8 mouse cellular contexts compared by ENCODE assay signal in the genomic region with DNA sequence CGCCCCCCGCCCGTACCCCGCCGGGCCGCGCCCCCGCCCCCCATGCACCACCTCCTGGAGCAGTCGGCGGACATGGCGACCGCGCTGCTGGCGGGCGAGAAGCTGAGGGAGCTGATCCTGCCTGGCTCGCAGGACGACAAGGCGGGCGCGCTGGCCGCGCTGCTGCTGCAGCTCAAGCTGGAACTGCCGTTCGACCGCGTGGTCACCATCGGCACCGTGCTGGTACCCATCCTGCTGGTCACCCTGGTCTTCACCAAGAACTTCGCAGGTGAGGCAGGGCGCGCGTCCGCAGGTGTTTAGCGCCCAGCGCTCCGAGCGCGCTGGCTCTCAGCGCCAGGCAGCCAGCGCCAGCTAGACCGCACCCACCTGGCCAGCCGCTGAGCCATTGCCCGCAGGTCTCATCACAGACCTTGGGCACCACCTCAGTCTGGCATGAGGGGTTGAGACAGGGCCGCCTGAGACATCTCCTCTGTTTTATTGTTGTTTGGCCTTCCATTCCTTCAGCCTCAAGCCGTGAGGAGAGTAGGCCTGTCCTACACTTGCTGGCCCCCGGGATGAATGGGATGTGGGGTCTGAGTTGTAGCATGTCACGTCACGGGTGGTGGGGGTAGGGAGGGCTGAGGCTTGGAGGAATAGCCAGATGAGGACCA. TPM values are rescaled to one million over a fixed set of nuclear protein-coding genes. Genes with fewer than 3 reads are reported as not detected.
DNase-seq lines count a peak whose midpoint lies in the region; ATAC-seq and TF ChIP-seq lines count a peak whose summit lies in the region.

No protein-coding gene starts in this region.

- peaks cover 80% of the 10 kb centered on the region for H3K27me3 ChIP-seq in forebrain, embryonic 10.5 days (ENCODE audit: poor library complexity, severe bottlenecking)
- H3K27me3 ChIP-seq in intestine, postnatal 0 days (replicated peaks; ENCODE audit: control insufficient read depth, insufficient read depth, low read length), result peaks cover 41% of the 10 kb centered on the region
- H3K27me3 ChIP-seq in midbrain, postnatal 0 days (ENCODE audit: insufficient read depth, low read length), result no peaks in the 10 kb centered on the region

- peaks cover 17% of the 10 kb centered on the region for H3K4me1 ChIP-seq in forebrain, embryonic 10.5 days
- H3K4me1 ChIP-seq in intestine, postnatal 0 days (replicated peaks; ENCODE audit: control insufficient read depth, insufficient read depth, low read length), result no peaks in the 10 kb centered on the region
- H3K4me1 ChIP-seq in midbrain, postnatal 0 days (ENCODE audit: insufficient read depth, low read length), result peaks cover 11% of the 10 kb centered on the region

- H3K36me3 ChIP-seq in forebrain, embryonic 10.5 days (replicated peaks), result no peaks in the 10 kb centered on the region
- no peaks in the 10 kb centered on the region for H3K36me3 ChIP-seq in intestine, postnatal 0 days (ENCODE audit: control insufficient read depth, insufficient read depth)
- H3K36me3 ChIP-seq in midbrain, postnatal 0 days (ENCODE audit: insufficient read depth, low read length), result no peaks in the 10 kb centered on the region

- H3K9ac ChIP-seq in intestine, postnatal 0 days (ENCODE audit: low read depth, low read length), result peak overlapping the region; percentile 34
- H3K9ac ChIP-seq in midbrain, postnatal 0 days (replicated peaks; ENCODE audit: low read length, poor library complexity, severe bottlenecking), result peak overlapping the region; percentile 87

- peak overlapping the region; percentile 79 for H3K4me3 ChIP-seq in forebrain, embryonic 10.5 days
- peak overlapping the region; percentile 54 for H3K4me3 ChIP-seq in intestine, postnatal 0 days (ENCODE audit: low read depth, low read length)
- H3K4me3 ChIP-seq in midbrain, postnatal 0 days (ENCODE audit: low read depth, low read length), result peak overlapping the region; percentile 78

- no peaks in the 10 kb centered on the region for H3K9me3 ChIP-seq in forebrain, embryonic 10.5 days
- H3K9me3 ChIP-seq in intestine, postnatal 0 days (ENCODE audit: control insufficient read depth), result no peaks in the 10 kb centered on the region
- H3K9me3 ChIP-seq in midbrain, postnatal 0 days (ENCODE audit: low read length), result no peaks in the 10 kb centered on the region

- ATAC-seq in intestine, postnatal 0 days, result peak; percentile 25; the same call in 1 of the 2 replicates
- ATAC-seq in midbrain, postnatal 0 days (ENCODE audit: low FRiP score), result peak; percentile 62
- ATAC-seq in megakaryocyte progenitor cell, adult 5-6 weeks (replicated peaks; ENCODE audit: poor library complexity), result no peak

- H3K4me2 ChIP-seq in intestine, postnatal 0 days (replicated peaks; ENCODE audit: low read depth), result peak overlapping the region; percentile 94
- peak overlapping the region; percentile 80 for H3K4me2 ChIP-seq in midbrain, postnatal 0 days (ENCODE audit: low read depth, low read length, poor library complexity, severe bottlenecking)

- peak overlapping the region; percentile 88 for H3K27ac ChIP-seq in forebrain, embryonic 10.5 days
- H3K27ac ChIP-seq in intestine, postnatal 0 days (ENCODE audit: low read depth, low read length), result no peak overlapping the region
- H3K27ac ChIP-seq in midbrain, postnatal 0 days (ENCODE audit: low read depth, low read length), result peak overlapping the region; percentile 80

- TF ChIP-seq CTCF in intestine, postnatal 0 days (IDR thresholded peaks at IDR 0.05; ENCODE audit: low read depth), result no peak
- TF ChIP-seq CTCF in midbrain, postnatal 0 days (IDR thresholded peaks at IDR 0.05), result no peak

- DNase-seq in adrenal gland, adult (ENCODE audit: inconsistent age in 2 of 2, low spot score in 1 of 2), result peak; percentile 21 to 54
- no peak for DNase-seq in adrenal gland, adult 8-10 months
- DNase-seq in ovary, adult 18-20 months (ENCODE audit: low spot score), result peak; percentile 2
- DNase-seq in ovary, postnatal 14 days (ENCODE audit: low spot score), result no peak
- DNase-seq in forebrain, embryonic 10.5 days (ENCODE audit: extremely low spot score, low spot score), result peak; percentile 60
- DNase-seq in midbrain, postnatal 0 days (ENCODE audit: low spot score), result peak; percentile 34

- WGBS in forebrain, embryonic 10.5 days, result 1% methylated on average over 45 of the region's 48 CpGs
- WGBS in intestine, postnatal 0 days, result 2% methylated on average over 46 of the region's 48 CpGs
- WGBS in midbrain, postnatal 0 days, result 1% methylated on average over 32 of the region's 48 CpGs

RNA-seq across cellular contexts. Expression of a gene that starts 0.6 kb away (rescaled TPM):
- total RNA-seq in adrenal gland, adult 8-10 months (2022), result 1 to 10 TPM in 3 of 4 experiments, under 1 TPM in 1; 0.78 to 2.4 (median 1.7) TPM
- 0.54 and 0.71 TPM in 2 replicates for polyA plus RNA-seq in forebrain, embryonic 10.5 days (2016; fragmentation: Nextera tagmentation; extraction: Ambion mirVana)
- polyA plus RNA-seq in intestine, postnatal 0 days (2015; fragmentation: Nextera tagmentation; extraction: Ambion mirVana), result 0.26 and 0.48 TPM in 2 replicates
- 14.4 and 16.4 TPM in 2 replicates for total RNA-seq in midbrain, postnatal 0 days (2014; rRNA removed)
- 9.3 and 13.3 TPM in 2 replicates for polyA plus RNA-seq in midbrain, postnatal 0 days (2015; fragmentation: Nextera tagmentation; extraction: Ambion mirVana)
- not detected in 2 replicates for total RNA-seq in megakaryocyte progenitor cell, adult 5-6 weeks (2015)
- total RNA-seq in megakaryocyte progenitor cell, adult 5-6 weeks (2017), result 0.20 TPM in 1 of 2 replicates, not detected in the other

RNA-seq across cellular contexts. Expression of a gene that starts 14.8 kb away (rescaled TPM):
- 10 to 100 TPM; 37.0 to 49.0 (median 43.7) TPM for total RNA-seq in adrenal gland, adult 8-10 months (2022)
- polyA plus RNA-seq in forebrain, embryonic 10.5 days (2016; fragmentation: Nextera tagmentation; extraction: Ambion mirVana), result 53.4 and 55.9 TPM in 2 replicates
- polyA plus RNA-seq in intestine, postnatal 0 days (2015; fragmentation: Nextera tagmentation; extraction: Ambion mirVana), result 32.5 and 33.0 TPM in 2 replicates
- 32.9 and 48.6 TPM in 2 replicates for total RNA-seq in midbrain, postnatal 0 days (2014; rRNA removed)
- 21.6 and 23.6 TPM in 2 replicates for polyA plus RNA-seq in midbrain, postnatal 0 days (2015; fragmentation: Nextera tagmentation; extraction: Ambion mirVana)
- total RNA-seq in megakaryocyte progenitor cell, adult 5-6 weeks (2015), result 27.4 and 29.7 TPM in 2 replicates
- 38.0 and 38.6 TPM in 2 replicates for total RNA-seq in megakaryocyte progenitor cell, adult 5-6 weeks (2017)

RNA-seq across cellular contexts. Expression of a gene that starts 28.7 kb away (rescaled TPM):
- 10 to 100 TPM; 44.0 to 52.1 (median 46.1) TPM for total RNA-seq in adrenal gland, adult 8-10 months (2022)
- 14.4 and 14.8 TPM in 2 replicates for polyA plus RNA-seq in forebrain, embryonic 10.5 days (2016; fragmentation: Nextera tagmentation; extraction: Ambion mirVana)
- 9.6 and 10.4 TPM in 2 replicates for polyA plus RNA-seq in intestine, postnatal 0 days (2015; fragmentation: Nextera tagmentation; extraction: Ambion mirVana)
- total RNA-seq in midbrain, postnatal 0 days (2014; rRNA removed), result 42.3 and 50.0 TPM in 2 replicates
- polyA plus RNA-seq in midbrain, postnatal 0 days (2015; fragmentation: Nextera tagmentation; extraction: Ambion mirVana), result 19.0 and 19.4 TPM in 2 replicates
- total RNA-seq in megakaryocyte progenitor cell, adult 5-6 weeks (2015), result 10.1 and 13.4 TPM in 2 replicates
- total RNA-seq in megakaryocyte progenitor cell, adult 5-6 weeks (2017), result 12.2 and 14.4 TPM in 2 replicates

Comparison
In these comparisons a context has a peak if more than half of its experiments do, and no peak if none do; other contexts are left out.
1. DNase-seq: peak in adrenal gland, adult (2 of 2), ovary, adult 18-20 months (single experiment), forebrain, embryonic 10.5 days (single experiment) and midbrain, postnatal 0 days (single experiment); none in adrenal gland, adult 8-10 months (single experiment) and ovary, postnatal 14 days (single experiment).
2. Peak in every context shown above with its lines, with median percentiles within 50 percentile points of each other: H3K4me3 ChIP-seq.